Mouse (Mus musculus): ENCODE measurements around the gene Slc12a8. TPM values are rescaled to one million over a fixed set of nuclear protein-coding genes. Genes with fewer than 3 reads are reported as not detected.

The Slc12a8 gene
- total RNA-seq, 2 experiments from 2014 or later, result 0.76 to 0.93 TPM

DNA sequence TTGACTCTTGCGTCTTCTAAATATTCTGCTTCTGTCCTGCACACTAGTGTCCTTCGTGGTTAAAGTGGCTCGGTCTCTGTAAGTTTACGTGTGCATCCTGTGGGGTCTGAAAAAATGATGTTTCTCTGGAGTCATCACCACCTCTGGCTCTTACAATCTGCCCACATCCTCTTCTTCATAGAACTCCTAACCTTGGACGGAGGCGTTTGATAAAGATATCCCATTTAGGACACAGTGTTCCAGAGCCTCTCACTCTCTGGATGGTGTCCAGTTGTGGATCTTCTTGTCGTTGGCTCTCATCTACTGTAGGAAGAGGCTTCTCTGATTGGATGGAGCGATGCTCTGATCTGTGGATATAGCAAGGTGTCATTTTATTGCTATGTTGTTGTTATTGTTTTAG is 65.4 kb downstream of the Slc12a8 start:
- DNase-seq, result no peak

DNA sequence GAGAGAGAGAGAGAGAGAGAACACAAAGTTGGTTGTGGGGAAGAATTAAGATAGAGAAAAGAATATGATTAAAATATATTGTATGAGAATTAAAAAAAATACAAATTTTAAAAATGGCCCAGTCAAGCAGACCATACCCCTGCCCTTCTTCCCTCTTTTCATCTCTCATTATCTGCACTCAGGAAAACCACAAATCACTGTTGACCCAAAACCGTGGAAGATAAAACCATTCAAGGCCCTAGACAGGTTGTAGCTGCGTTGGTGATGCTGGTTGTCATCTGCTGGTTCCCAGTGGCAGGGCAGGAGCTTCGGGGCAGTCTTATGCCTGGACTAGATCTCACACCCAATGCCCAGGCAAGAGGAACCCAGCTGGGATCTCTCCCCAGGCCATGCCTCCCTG is 66.2 kb downstream of the Slc12a8 start:
- DNase-seq, result no peak

DNA sequence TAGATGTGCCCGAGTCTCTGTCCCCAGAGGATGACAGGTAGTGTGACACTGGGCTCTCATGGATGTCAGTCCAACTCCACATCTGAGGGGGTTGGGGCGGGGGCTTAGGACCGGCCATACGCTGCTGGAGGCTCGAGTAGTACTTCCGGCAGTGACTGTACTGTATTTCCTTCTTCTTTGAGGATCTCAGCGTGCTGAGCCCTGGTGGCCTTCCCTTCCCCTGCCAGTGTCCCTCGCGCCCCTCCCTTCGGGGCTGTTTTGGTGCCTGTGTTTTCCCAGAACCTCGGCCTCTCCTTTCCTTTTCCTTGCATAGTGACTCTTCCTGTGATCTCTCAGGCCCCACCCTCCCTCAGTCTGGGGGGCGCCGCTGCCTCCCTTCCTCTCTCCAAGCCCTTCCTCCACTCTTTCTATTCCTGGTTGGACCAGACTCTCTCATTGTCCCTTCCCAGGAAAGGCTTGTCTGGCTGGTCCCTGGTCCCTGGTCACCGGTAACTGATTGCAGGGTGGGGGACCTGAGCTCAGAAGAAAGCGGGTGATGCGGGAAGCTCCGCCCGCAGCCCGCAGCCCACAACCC is 66.8 kb downstream of the Slc12a8 start:
- peak; percentile 50 to 68 for DNase-seq

DNA sequence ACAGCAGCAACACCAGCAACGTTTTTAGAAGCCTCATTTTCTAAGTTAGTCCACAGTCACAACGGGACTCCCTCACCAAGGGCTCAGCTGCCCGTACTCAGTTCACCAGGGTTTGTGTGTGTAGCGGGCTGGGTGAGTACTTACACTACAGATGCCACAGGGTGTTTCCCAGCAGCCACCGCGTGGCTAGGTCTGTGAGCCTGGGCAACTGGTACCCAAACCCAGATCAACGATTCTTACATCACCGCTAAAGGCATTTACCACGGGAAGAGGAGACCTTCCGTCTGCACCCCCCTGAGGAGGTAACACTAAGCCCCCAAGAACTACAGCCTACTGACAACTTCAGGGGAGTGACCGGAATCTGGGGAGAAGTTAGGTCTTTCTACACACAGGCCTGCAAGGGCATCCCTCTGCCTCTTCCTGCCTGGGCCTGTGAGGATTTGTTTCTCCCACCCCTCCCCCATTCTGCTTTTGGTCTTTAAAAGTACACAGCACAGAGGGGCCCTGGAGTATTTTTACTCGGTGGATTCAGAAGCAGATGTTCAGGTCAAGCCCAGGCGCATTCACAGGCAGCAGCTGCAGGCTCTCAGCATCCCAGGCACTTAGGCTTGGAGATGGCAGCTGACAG is 67.4 kb downstream of the Slc12a8 start:
- DNase-seq, result no peak

DNA sequence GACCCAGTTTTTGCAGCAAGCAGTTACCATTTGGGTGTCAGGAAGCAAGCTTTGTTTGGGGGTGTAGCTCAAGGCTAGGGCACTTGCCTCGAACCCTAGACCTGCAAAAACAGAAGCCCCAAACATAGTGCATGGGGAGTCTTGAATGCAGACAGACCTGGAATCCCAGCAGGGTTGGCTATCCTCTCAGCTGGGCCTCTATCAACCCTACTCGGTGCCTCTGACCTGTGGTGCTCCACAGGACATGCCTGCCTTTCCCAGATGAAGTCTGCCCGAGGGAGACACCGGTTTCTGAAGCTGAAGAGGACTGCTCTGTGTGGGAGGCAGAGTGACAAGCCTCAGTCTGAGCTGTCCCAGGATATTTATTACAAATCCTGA is 67.9 kb downstream of the Slc12a8 start:
- DNase-seq, result no peak

DNA sequence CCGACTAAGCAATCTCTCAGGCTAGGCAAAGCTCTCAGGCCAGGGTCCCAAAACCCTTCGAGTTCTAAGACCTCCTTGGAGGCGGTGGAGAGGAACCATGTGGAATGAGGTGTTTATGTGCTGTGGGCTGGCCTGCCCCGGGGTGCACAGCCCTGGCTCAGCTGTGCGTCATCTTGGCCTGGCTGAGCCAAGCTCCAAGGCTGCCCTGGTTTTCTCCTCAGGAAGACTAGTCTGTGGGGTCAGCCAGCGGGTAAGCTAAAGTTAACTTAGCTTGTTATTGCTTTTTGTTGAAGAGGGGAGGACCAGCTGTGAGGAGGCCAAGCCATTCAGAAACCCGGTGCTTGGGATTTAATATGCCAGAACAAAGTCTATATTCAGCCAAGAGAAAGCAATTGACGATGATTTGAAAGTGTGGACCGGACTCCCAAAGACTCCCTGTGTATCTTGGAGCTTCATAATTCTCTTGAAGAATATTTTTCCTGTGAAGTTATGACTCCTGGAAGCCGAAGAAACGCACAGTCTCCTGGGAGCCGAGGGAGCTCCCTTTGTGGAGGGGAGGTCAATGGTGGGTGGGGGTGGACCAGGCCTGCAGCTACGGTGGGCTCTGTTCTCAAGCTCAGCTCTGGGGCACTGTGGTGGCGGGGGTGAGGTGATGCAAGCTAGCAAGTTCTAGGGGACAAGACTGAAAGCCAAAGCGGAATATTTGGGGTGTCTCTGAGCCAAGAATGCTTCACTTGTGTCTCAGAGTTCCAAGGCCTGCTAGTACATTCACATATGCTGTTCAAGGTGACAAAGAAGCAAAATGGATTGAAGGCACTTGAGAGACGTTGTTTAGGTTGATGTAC is 70.4 kb downstream of the Slc12a8 start:
- DNase-seq, result peak in 1 of 2 experiments; percentile 40

DNA sequence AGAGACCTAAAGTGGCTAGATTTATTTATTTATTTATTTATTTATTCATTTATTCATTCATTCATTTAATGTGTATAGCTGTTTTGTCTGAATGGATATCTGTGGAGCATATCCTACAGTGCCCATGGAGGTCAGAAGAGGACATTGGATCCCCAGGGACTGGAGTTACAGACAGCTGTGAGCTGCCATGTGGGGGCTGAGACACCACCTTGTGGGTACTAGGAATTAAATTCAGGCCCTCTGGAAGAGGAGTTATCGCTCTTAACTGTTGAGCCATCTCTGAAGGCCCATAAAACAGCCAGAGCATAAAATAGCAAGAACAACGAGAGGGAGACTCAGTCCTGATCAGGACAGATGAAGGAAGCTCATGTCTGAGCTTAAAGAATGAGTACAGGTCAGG is 71.7 kb downstream of the Slc12a8 start:
- no peak for DNase-seq

DNA sequence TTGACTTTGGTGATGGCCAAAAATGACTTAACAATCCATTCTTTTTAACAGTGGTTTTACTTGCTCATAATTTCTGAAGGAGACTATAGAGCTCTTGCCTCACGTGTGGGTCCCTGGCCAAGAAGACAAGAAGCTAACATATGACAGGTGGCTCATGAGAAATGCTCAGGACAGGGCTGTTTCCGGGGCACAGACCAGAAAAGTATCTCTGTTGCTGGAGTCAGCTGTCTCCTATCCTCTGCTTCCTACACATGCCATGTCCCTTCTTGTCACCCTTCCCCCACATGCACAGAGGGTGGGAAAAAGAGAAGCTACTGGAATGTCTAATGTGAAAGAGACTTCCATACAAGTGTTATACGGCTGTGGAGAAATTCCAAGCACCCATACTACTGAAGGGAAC is 73.3 kb downstream of the Slc12a8 start:
- no peak for DNase-seq

DNA sequence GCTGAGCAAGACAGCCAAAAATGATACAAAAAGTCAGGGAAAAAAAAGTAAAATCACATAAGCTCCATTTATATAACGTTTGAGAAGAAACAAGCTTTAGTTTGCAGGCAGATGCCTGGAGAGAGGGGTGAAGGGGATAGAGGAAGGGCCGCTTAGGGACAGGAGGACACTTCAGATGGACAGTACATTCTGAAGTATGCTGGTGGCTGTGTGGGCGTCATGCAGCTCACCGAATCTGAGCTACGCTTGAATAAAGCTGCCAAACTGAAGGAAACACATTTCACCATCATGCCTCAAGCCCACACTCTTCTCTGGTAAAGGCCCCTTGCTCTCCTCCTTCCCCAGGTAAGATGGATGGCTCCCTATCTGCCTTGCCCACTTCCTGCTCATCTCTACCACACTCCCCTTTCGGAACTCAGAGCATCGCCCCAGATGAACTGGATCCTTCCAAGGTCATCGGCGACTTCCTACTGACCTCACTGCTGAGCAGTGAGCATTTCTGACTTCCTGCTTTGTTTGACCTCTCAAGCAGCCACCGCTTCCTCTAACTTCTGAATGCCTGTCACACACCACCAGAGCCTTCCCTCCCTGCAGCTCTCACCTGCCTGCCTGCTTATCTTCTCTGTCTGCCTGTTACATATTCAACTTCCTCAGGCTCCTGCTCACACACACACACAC is 74.4 kb downstream of the Slc12a8 start:
- peak in 1 of 2 experiments; percentile 40 for DNase-seq

DNA sequence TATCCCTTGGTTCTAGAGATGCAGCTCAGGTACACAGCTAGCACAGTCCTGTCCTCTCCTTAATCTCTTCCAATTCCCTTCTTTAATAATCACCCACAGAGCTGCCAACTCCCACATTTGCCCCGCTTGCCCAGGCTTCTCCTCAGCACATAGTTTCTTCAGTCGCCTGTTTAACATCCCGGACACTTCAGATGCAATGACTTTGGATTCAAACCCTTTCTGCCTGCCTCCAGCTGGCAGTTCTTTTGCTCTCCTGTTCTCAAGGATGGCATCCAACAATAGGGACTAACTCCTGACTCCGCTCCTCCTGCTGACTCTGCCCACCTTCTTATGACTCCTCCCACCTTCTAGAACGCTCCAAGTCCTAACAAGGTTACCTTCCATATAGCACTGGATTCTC is 75.2 kb downstream of the Slc12a8 start:
- no peak for DNase-seq

DNA sequence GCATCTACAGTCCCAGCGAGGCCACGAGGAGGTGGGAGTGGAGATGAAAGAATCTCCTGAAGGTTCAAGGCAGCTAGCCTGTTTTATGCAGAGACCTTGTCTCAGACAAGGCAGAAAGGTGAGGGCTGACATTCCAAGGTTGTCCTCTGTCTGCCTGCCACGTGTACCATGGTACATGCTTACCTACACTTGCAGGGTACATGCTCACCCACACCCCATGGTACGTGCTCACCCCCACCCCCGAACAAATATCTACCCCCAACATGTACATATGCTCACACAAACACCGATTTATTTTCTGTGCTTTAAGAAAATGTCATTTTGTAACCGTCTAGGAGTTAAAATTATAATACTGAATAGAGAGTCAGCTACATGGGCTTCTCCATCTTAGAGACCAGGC is 76.3 kb downstream of the Slc12a8 start:
- DNase-seq, result peak in 1 of 2 experiments; percentile 28

DNA sequence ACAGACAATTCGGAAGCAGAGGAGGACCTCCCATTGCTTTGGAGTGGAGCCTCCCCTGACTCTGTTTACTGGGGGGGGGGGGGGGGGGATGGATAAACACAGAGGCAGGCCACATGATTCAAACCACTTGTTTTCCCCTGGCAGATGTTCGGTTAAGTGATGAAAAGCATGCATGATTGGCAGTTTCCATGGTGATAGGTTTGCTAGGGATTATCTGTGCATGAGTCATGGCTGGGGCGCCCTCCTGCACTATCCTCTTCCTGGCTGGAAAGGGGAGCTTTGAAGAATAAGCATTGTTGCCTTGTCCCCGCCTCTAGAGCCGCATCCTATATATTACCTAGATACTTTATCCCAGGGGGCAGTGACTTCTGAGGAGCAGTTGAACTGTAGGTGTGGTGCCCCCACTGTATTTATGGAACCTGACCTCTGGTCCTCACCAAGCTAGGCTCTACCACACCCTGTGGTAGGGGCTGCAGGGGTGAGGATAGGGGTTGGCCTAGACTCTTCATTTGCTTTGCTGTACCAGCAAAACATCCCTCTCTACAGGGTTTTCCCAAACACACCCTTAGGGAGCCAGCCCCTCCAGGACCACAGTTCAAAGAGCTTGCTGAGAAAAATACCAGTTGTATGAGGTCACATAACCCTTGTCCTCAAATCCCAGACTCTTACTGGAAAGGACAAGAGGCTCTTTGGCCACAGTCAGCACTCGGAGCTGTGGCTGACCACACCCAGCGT is 77.1 kb downstream of the Slc12a8 start:
- peak; percentile 56 to 66 for DNase-seq

DNA sequence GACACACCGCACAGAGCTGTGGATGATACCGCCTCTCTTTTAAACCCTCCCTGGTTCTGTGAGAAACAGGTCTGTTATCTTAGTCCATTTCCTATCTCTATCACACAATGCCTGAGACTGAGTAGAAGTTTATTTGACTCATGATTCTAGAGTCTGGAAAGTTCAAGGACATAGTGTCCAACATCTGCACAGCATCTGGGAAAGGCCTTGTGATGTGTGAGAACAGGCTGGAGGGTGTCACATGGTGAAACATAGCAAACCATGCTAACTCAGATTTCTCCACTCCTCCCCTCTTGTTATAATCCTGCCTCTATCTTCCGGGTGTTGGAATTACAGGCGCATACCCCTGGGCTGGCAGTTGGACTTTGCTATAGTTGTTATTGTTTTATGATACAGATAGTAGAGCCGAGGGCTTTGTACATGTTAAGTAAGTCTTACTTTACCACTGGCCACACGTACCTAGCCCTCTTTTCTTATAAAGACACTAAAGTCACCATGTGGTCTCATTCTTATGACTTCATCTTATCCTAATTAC is 78.2 kb downstream of the Slc12a8 start:
- DNase-seq, result no peak

DNA sequence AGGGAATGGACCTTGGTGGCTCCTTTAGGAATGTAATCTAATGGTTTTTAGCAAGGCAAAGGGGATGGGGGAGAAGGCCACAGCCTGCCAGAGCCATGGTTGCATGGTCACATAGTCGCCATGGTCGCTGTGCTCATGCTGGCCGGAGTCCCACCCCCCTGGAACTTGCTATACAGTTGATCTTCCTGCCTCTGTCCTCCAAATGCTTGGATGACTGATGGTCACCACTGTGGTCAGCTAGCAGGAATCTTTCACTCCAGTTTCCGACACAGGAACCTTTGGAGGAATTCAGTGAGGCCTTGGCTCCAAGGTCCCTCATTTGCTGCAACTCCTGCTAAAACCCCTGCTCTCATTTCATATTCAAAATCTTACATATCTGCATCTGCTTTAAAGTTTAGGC is 79.1 kb downstream of the Slc12a8 start:
- peak; percentile 43 to 49 for DNase-seq

DNA sequence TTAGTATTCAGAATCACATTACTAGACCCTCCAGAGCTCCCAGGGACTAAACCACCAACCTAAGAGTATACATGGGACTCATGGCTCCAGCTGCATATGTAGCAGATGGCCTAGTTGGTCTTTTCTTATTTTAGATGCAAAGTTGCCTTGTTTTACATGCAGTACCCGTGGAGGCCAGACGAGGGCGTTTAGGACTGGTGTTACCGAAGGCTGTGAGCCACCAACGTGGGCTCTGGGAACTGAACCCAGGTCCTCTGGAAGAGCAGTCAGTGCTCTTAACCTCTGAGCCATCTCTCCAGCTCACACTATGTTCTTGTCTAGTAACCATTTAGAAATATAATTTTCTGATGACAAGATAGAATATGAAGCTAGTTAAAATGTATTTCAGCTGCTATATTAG is 83.1 kb downstream of the Slc12a8 start:
- DNase-seq, result no peak

DNA sequence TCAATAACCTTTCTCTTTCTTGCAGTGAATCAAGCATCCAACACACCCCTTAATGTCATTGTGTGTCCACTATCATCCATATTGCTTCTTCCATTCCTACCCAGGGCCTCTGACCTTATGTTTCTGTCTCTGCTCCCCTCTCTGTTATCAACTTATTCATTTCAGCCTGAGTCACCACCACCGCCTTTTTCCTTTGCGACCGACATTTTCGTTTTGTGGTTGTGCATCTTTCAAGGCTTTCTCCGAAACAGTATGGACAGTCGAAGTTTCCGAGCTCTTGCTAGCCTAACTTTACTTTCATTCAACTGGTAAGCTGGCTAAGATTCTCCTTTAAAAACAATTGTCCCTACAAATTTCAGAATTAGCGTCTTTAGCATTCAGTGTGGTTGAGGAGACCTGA is 84.2 kb downstream of the Slc12a8 start:
- DNase-seq, result no peak

DNA sequence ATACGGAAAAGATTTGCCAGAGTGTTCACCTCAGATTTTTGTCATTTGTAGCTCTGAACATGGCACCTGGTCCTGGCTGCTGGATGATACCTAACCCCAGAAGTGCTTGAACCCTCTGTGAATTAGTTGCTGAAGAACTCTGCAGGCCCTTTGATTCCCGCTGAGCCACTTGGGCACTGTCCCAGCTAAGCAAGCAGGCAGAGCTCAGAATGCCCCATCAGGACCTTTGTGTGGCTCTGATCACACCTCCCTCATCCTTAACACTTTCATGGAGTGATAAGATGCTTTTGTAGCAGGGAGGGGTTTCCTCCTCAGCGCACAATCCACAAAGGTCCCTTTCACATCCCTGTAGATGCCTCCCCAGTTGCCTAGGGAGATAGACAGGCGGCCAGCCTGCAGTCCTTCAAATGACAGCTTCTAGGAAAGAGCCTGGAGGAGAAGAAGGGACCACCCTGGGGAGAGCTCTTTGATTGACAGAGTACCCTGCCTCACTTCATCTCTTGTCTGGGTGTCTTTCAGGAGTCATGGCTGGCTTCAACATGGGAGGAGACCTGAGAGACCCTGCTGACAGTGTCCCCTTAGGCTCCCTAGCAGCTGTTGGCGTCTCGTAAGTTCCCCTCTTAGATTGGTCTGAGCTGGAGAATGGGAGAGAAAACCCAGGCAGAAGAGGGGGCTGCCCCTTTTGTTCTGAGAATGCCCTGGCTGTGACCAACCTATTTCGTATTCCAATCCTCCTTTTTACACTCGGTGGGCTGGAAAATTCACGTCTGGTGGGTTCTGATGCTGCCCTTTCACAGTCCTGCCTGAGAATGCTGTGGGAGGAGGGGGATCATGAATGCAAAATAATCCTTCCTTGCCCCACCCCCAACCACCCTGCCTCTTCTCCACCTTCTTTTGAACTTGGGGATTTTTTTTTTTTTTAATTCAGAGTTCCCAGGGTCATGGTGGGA is 88.8 kb downstream of the Slc12a8 start:
- DNase-seq, result no peak

DNA sequence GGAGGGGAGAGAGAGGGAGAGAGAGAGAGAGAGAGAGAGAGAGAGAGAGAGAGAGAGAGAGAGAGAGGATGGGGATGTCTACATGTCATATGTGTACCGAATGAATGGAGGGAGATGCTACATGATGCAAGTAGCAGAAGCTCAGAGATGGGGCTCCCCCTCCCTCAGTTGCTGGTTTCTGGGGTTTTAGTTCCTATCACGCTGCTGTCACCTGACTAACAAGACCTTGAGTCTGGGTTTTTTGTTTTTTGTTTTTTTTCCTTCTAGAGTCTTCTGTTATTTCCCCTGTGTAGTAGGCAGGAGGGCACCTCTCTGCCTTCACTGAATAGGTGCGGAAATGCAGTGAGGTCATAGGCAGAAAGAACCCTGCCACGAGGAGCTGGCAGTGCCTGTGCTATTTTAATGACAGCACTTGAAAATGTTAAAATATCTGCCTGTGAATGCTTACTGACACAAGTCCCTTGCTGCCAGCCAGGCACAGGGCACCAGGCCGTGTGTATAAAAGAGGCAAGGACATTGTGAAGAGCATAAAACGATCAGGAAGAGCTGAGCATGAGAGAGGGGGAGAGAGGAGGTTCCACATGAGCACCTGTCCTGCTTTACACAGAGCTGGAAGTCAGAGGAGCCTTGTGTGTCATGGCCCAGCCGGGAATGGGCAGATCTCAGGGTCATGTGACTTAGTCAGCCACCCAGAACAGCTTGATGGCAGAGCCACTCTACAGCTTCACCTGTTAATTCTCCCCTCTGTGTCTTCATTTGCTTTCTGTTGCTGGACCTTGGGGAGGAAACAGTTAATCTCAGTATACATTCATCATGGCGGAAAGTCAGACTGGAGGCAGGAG is 89.8 kb downstream of the Slc12a8 start:
- no peak for DNase-seq

DNA sequence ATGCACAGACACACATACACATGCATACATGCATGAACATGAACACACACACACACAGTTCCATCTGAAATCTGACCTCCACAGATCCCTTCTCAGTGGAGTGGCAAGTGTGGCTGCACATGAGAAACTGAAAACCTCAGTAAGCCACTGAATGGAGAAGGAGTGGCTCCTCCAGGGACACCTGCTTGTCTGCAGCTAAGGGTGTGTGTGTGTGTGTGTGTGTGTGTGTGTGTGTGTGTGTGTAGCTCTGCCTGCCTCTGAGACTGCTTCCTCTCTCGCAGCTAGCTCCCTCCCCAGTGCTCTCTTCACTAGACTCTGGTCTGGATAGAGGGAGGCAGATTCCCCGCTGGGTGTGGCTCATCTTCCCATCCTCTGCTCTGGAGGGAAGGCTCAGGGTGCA is 92.4 kb downstream of the Slc12a8 start:
- no peak for DNase-seq

DNA sequence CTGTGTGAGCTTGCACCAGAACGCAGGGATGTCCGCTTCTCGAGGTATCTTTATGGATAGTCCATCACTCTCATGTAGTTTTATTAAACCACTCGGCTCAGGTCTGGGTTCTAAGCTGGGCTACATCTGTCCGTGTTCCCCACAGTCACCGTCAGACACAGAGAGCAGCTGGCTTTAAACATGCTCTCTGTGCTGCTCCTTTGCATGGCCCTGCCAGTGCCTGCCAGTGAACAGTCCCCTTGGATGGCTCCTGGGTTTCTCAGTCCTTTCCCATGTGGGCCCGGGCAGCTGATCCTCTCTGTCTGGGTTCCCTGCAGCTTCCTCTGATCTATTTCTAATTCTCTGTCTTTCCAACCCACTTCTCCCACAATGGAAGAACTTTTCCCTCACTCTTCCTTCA is 93.3 kb downstream of the Slc12a8 start:
- DNase-seq, result no peak

Measured in adrenal gland, postnatal 36 days (tissue).